Mouse (Mus musculus) ES-Bruce4 (cell line): ENCODE data around the gene Glis3. TPM values are rescaled to one million over a fixed set of nuclear protein-coding genes. Genes with fewer than 3 reads are reported as not detected.

Experiments
- H3K27ac ChIP-seq: 2 replicates; pipeline ENCODE4 v1.5.1; 2012; ENCODE audit warnings: low read length, inconsistent platforms; ENCODE audit not compliant: insufficient read depth
- H3K27me3 ChIP-seq: 2 replicates; pipeline ENCODE4 v1.6.1; 2012; ENCODE audit warnings: mild to moderate bottlenecking, low read length, inconsistent platforms; ENCODE audit not compliant: control insufficient read depth, poor library complexity, insufficient read depth, severe bottlenecking
- H3K36me3 ChIP-seq: 2 replicates; pipeline ENCODE4 v1.6.1; 2012; ENCODE audit warnings: inconsistent platforms, mild to moderate bottlenecking, low read length, moderate library complexity; ENCODE audit not compliant: control insufficient read depth, poor library complexity, insufficient read depth, severe bottlenecking
- H3K4me1 ChIP-seq: one replicate; pipeline ENCODE4 v1.8.1; 2011; ENCODE audit warnings: low read length; ENCODE audit not compliant: control insufficient read depth, insufficient read depth
- H3K4me3 ChIP-seq: 2 replicates; pipeline ENCODE4 v1.5.1; 2011; ENCODE audit warnings: low read depth, mild to moderate bottlenecking, low read length
- H3K9ac ChIP-seq: 2 replicates; pipeline ENCODE4 v1.6.1; 2012; ENCODE audit warnings: low read depth, mild to moderate bottlenecking, inconsistent platforms; ENCODE audit not compliant: poor library complexity, severe bottlenecking
- H3K9me3 ChIP-seq: replicated peaks from 2 replicates; pipeline ENCODE4 v1.6.1; 2012; ENCODE audit warnings: mild to moderate bottlenecking, low read length, inconsistent platforms; ENCODE audit not compliant: control insufficient read depth, poor library complexity, insufficient read depth, severe bottlenecking
- CTCF ChIP-seq: IDR thresholded peaks from one replicate; pipeline ENCODE4 v1.8.1; 2011; ENCODE audit warnings: low read depth, low read length
- EP300 ChIP-seq: IDR thresholded peaks from 2 replicates; pipeline ENCODE4 v1.6.1; 2011; ENCODE audit warnings: low read depth, low read length; ENCODE audit not compliant: insufficient read depth
- POLR2A ChIP-seq: IDR thresholded peaks from one replicate; pipeline ENCODE4 v1.8.1; 2011; ENCODE audit warnings: low read length; ENCODE audit not compliant: insufficient read depth
- polyA plus RNA-seq: library from polyadenylated mRNA; stranded (reverse); fragments of >200 nt; gene quantifications from 2 replicates; pipeline ENCODE4 v1.2.4, GENCODE M21; 2011; ENCODE audit warnings: low read depth; ENCODE audit not compliant: missing spikeins, insufficient read depth, insufficient read length

Gene Glis3
- polyA plus RNA-seq, 1 experiment = 5.5 TPM

DNA sequence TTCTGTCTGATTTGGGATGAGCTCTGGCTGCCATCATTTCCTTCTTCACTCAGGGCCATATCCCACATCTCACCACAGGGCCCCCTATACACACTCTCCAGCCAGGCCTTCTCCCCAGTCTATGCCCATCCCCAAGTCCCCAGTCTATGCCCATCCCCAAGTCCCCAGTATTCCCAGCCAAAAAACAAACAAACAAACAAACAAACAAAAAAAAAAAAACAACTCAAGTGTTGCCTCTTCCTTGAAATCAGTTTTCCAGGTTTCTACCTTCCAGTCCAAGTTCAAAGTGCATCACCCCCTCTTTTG is 118.2 kb downstream of the Glis3 start:
- Histone ChIP-seq H3K36me3 (no peaks in the 10 kb centered on the region), H3K9me3 (no peaks in the 10 kb centered on the region), H3K27ac (peak overlapping the region; percentile 88; the same call in 1 of the 2 replicates), H3K4me1 (peaks cover 13% of the 10 kb centered on the region), H3K27me3 (no peaks in the 10 kb centered on the region), H3K9ac (no peak overlapping the region), H3K4me3 (no peak overlapping the region)
- no peak for TF ChIP-seq EP300
- TF ChIP-seq CTCF = no peak
- no peak for TF ChIP-seq POLR2A

GRCm38 (mm10) chr19:28560801-28561696 is 118.8 kb downstream of the Glis3 start:
- no peak overlapping the region for H3K4me3 ChIP-seq
- no peak overlapping the region for H3K9ac ChIP-seq
- TF ChIP-seq CTCF (no peak), POLR2A (no peak), EP300 (peak; percentile 83)
- H3K36me3 ChIP-seq = no peaks in the 10 kb centered on the region
- peak overlapping the region; percentile 88 for H3K27ac ChIP-seq
- no peaks in the 10 kb centered on the region for H3K9me3 ChIP-seq
- H3K27me3 ChIP-seq = no peaks in the 10 kb centered on the region
- peaks cover 9% of the 10 kb centered on the region for H3K4me1 ChIP-seq

GRCm38 (mm10) chr19:28559836-28560235 is 120.0 kb downstream of the Glis3 start:
- Histone ChIP-seq H3K9me3 (no peaks in the 10 kb centered on the region), H3K36me3 (no peaks in the 10 kb centered on the region), H3K9ac (no peak overlapping the region), H3K27ac (no peak overlapping the region), H3K4me3 (no peak overlapping the region), H3K4me1 (peaks cover 11% of the 10 kb centered on the region), H3K27me3 (no peaks in the 10 kb centered on the region)
- TF ChIP-seq CTCF = no peak
- TF ChIP-seq EP300 = no peak
- TF ChIP-seq POLR2A = no peak

- no peaks in the 10 kb centered on the region for H3K9me3 ChIP-seq
- no peak overlapping the region for H3K27ac ChIP-seq
- no peak overlapping the region for H3K4me3 ChIP-seq
- H3K36me3 ChIP-seq = no peaks in the 10 kb centered on the region
- H3K9ac ChIP-seq = no peak overlapping the region
- H3K27me3 ChIP-seq = no peaks in the 10 kb centered on the region
- no peak for TF ChIP-seq POLR2A
- H3K4me1 ChIP-seq = peaks cover 11% of the 10 kb centered on the region
Measured at GRCm38 (mm10) chr19:28559400-28559799, 120.5 kb downstream of the Glis3 start.

- no peaks in the 10 kb centered on the region for H3K36me3 ChIP-seq
- H3K27me3 ChIP-seq = no peaks in the 10 kb centered on the region
- no peak overlapping the region for H3K27ac ChIP-seq
- no peak for TF ChIP-seq EP300
- no peak for TF ChIP-seq CTCF
- TF ChIP-seq POLR2A = no peak
- H3K9me3 ChIP-seq = no peaks in the 10 kb centered on the region
- H3K4me3 ChIP-seq = no peak overlapping the region
- peaks cover 11% of the 10 kb centered on the region for H3K4me1 ChIP-seq
- no peak overlapping the region for H3K9ac ChIP-seq
Measured at GRCm38 (mm10) chr19:28558661-28559060, 121.2 kb downstream of the Glis3 start.

- Histone ChIP-seq H3K9me3 (peaks cover 1% of the 10 kb centered on the region; the same call in 1 of the 2 replicates), H3K4me1 (peaks cover 11% of the 10 kb centered on the region), H3K36me3 (no peaks in the 10 kb centered on the region), H3K27me3 (no peaks in the 10 kb centered on the region), H3K4me3 (no peak overlapping the region), H3K27ac (no peak overlapping the region), H3K9ac (no peak overlapping the region)
- TF ChIP-seq POLR2A (no peak), CTCF (no peak), EP300 (no peak)
Measured at GRCm38 (mm10) chr19:28557559-28558328, 122.1 kb downstream of the Glis3 start.
